Mouse (Mus musculus) erythroid progenitor cell, adult 5-6 weeks (primary cell): ENCODE data around the gene Atp5l. TPM values are rescaled to one million over a fixed set of nuclear protein-coding genes. Genes with fewer than 3 reads are reported as not detected.
"Not testable (repeated sequence)": the region's sequence is repeated elsewhere in the genome, so short reads cannot be mapped to it uniquely, and the experiment has no call there.

Experiments used
- ATAC-seq: replicated peaks from 2 replicates; pipeline ENCODE4 v1.8.0; 2016; ENCODE audit warnings: moderate number of reproducible peaks, mild to moderate bottlenecking, moderate TSS enrichment, inconsistent platforms; ENCODE audit not compliant: poor library complexity, low FRiP score, severe bottlenecking
- total RNA-seq, 2 experiments: library from RNA; stranded (forward) in 1 of 2; stranded (reverse) in 1 of 2; fragments of 150-400 nt in 1 of 2; fragments of 186-747, 209-891 nt in 1 of 2; gene quantifications; 2 replicates each; pipeline versions ENCODE4 v1.2.3 to v1.2.4; 2015 to 2017; ENCODE audit warnings: low replicate concordance in 2 of 2

Gene Atp5l
- total RNA-seq (2015; ENCODE audit: low replicate concordance), result 236 and 252 TPM in 2 replicates
- 17.0 and 145 TPM in 2 replicates for total RNA-seq (2017; ENCODE audit: low replicate concordance)

- ATAC-seq, result peak; percentile 85
These were observed at the start of gene Atp5l for GRCm38 (mm10) chr9:44920374-44921122. TSS of gene Atp5l (minus strand) at chr9:44920742.

- ATAC-seq, result no peak
These were observed 48.9 kb upstream of the Atp5l start for GRCm38 (mm10) chr9:44969450-44969849.

- ATAC-seq, result not testable (repeated sequence)
These were observed 47.2 kb upstream of the Atp5l start for GRCm38 (mm10) chr9:44967763-44968162.

- peak; percentile 70 for ATAC-seq
These were observed 46.3 kb upstream of the Atp5l start for GRCm38 (mm10) chr9:44966815-44967242.

- peak; percentile 18; the same call in 1 of the 2 replicates for ATAC-seq
These were observed 45.4 kb upstream of the Atp5l start for GRCm38 (mm10) chr9:44965833-44966466.

- peak; percentile 94 for ATAC-seq
These were observed 44.7 kb upstream of the Atp5l start, which contains the start of gene Ube4a for GRCm38 (mm10) chr9:44965126-44965832. TSS of gene Ube4a (minus strand) at chr9:44965600.

GRCm38 (mm10) chr9:44954432-44954831, 33.9 kb upstream of the Atp5l start:
- no peak for ATAC-seq

- ATAC-seq, result no peak
These were observed 27.3 kb upstream of the Atp5l start for GRCm38 (mm10) chr9:44947836-44948235.

GRCm38 (mm10) chr9:44946185-44946695, 25.7 kb upstream of the Atp5l start:
- no peak for ATAC-seq

- no peak for ATAC-seq
These were observed 21.9 kb upstream of the Atp5l start for GRCm38 (mm10) chr9:44942421-44942820.

GRCm38 (mm10) chr9:44941756-44942155, 21.2 kb upstream of the Atp5l start:
- no peak for ATAC-seq

GRCm38 (mm10) chr9:44921543-44921942, 1.0 kb upstream of the Atp5l start:
- ATAC-seq, result no peak

GRCm38 (mm10) chr9:44921123-44921468, 554 bp upstream of the Atp5l start:
- peak; percentile 76 for ATAC-seq

- ATAC-seq, result no peak
These were observed 936 bp downstream of the Atp5l start for GRCm38 (mm10) chr9:44919606-44920005.

GRCm38 (mm10) chr9:44916196-44916595, 4.3 kb downstream of the Atp5l start:
- peak; percentile 53; the same call in 1 of the 2 replicates for ATAC-seq

- no peak for ATAC-seq
These were observed 5.8 kb downstream of the Atp5l start for GRCm38 (mm10) chr9:44914706-44915105.

GRCm38 (mm10) chr9:44911365-44911764, 9.2 kb downstream of the Atp5l start:
- no peak for ATAC-seq

- ATAC-seq, result peak; percentile 76
These were observed 14.9 kb downstream of the Atp5l start for GRCm38 (mm10) chr9:44905620-44906019.

GRCm38 (mm10) chr9:44904964-44905363, 15.6 kb downstream of the Atp5l start:
- peak; percentile 71 for ATAC-seq

GRCm38 (mm10) chr9:44903856-44904255, 16.7 kb downstream of the Atp5l start:
- ATAC-seq, result no peak
